Mouse (Mus musculus) cerebellum, adult 8-10 months (tissue): ENCODE data around the gene Clic4.

Experiments used
- DNase-seq: peaks from one replicate; pipeline ENCODE4 v3.0.0; 2022

Clic4 gene

GRCm38 (mm10) chr4:135272640-135273306 lies at the start of gene Clic4:
Clic4 (minus strand) TSS chr4:135272814.
- peak; percentile 80 for DNase-seq

- peak; percentile 43 for DNase-seq
Measured at GRCm38 (mm10) chr4:135317966-135318365, 45.4 kb upstream of the Clic4 start.

- DNase-seq: no peak
Measured at GRCm38 (mm10) chr4:135317539-135317938, 44.9 kb upstream of the Clic4 start.

- no peak for DNase-seq
Measured at GRCm38 (mm10) chr4:135315287-135315686, 42.7 kb upstream of the Clic4 start.

- DNase-seq: no peak
Measured at GRCm38 (mm10) chr4:135314419-135314832, 41.8 kb upstream of the Clic4 start.

- no peak for DNase-seq
Measured at GRCm38 (mm10) chr4:135313761-135314241, 41.2 kb upstream of the Clic4 start.

- no peak for DNase-seq
Measured at GRCm38 (mm10) chr4:135313111-135313691, 40.6 kb upstream of the Clic4 start.

- no peak for DNase-seq
Measured at GRCm38 (mm10) chr4:135312706-135313105, 40.1 kb upstream of the Clic4 start.

GRCm38 (mm10) chr4:135310371-135310770 lies 37.8 kb upstream of the Clic4 start:
- no peak for DNase-seq

- no peak for DNase-seq
Measured at GRCm38 (mm10) chr4:135309726-135310125, 37.1 kb upstream of the Clic4 start.

GRCm38 (mm10) chr4:135309112-135309659 lies 36.6 kb upstream of the Clic4 start:
- no peak for DNase-seq

GRCm38 (mm10) chr4:135306971-135307632 lies 34.5 kb upstream of the Clic4 start:
- no peak for DNase-seq

GRCm38 (mm10) chr4:135306533-135306932 lies 33.9 kb upstream of the Clic4 start:
- DNase-seq: no peak

- DNase-seq: no peak
Measured at GRCm38 (mm10) chr4:135302261-135302660, 29.6 kb upstream of the Clic4 start.

GRCm38 (mm10) chr4:135301166-135301565 lies 28.6 kb upstream of the Clic4 start:
- DNase-seq: no peak

- DNase-seq: no peak
Measured at GRCm38 (mm10) chr4:135300248-135301041, 27.8 kb upstream of the Clic4 start.

- DNase-seq: no peak
Measured at GRCm38 (mm10) chr4:135298680-135299079, 26.1 kb upstream of the Clic4 start.

GRCm38 (mm10) chr4:135297931-135298546 lies 25.4 kb upstream of the Clic4 start:
- DNase-seq: no peak

GRCm38 (mm10) chr4:135297146-135297545 lies 24.5 kb upstream of the Clic4 start:
- no peak for DNase-seq

- DNase-seq: no peak
Measured at GRCm38 (mm10) chr4:135296565-135296964, 24.0 kb upstream of the Clic4 start.

- no peak for DNase-seq
Measured at GRCm38 (mm10) chr4:135293813-135294212, 21.2 kb upstream of the Clic4 start.

GRCm38 (mm10) chr4:135292477-135293089 lies 20.0 kb upstream of the Clic4 start:
- DNase-seq: no peak
